Mouse (Mus musculus) lung, postnatal 0 days (tissue): ENCODE data around the gene Smarca1.

Source experiments
- CTCF ChIP-seq: IDR thresholded peaks from 2 replicates; pipeline ENCODE4 v1.5.1; 2016; ENCODE audit warnings: antibody characterized with exemption, mild to moderate bottlenecking
- EP300 ChIP-seq: IDR thresholded peaks from 2 replicates; pipeline ENCODE4 v1.6.1; 2016; ENCODE audit warnings: antibody characterized with exemption, mild to moderate bottlenecking, control low read depth

- TF ChIP-seq CTCF: no peak
- no peak for TF ChIP-seq EP300
Measured at GRCm38 (mm10) chrX:47764440-47764839, 128.3 kb downstream of the Smarca1 start.
